Mouse (Mus musculus) adrenal gland, adult (tissue): Measurements from ENCODE around the gene Fam227b.

ENCODE experiments used
- DNase-seq, 2 experiments: peaks; one replicate each; pipeline ENCODE4 v3.0.0; 2022 to 2023; ENCODE audit warnings: low spot score in 1 of 2; ENCODE audit not compliant: inconsistent age in 2 of 2

Fam227b gene

DNA sequence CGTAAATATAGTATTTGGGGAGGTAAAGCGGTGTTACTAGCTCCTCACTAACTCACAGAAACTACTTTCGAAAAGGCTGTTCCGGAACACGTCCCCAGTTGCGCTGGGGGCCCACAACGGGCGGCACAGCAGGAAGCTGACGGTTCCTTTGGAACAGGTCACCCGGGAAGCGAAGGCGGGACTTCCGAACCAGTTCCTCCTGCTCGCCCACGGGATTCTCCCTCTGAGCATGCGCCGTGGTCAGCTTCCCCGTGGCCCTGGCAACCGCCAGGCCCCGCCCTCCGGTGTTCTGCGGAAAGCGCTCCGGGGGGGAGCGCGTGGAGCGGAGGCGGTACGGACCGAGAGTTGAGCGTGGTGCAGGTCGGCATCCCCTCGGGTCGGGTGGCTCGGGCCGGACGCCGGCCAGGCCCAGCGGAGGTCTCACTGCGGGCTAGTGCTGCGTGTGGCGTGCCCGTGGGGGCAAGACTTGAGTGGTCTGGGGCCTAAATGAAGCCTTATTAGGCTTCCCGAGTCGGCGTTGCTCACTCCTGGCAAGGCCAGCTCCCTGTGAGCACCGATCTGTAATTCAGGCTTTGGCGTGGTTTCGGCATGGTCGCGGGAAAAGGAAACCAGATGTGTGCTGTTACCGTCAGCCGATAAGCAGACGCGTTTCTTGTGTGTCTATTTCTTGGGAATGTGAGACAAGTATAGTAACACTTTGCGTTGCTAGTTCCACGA, at the start of gene Fam227b, which contains the start of gene Dtwd1:
Fam227b (minus strand) TSS at position 150 of the 717 bp plus-strand sequence.
Dtwd1 (plus strand) TSS at position 287 of the 717 bp plus-strand sequence.
- peak; percentile 99 for DNase-seq

GRCm38 (mm10) chr2:126198971-126199370, 47.2 kb upstream of the Fam227b start:
- DNase-seq, result no peak

GRCm38 (mm10) chr2:126195631-126196356, 44.0 kb upstream of the Fam227b start:
- no peak for DNase-seq

GRCm38 (mm10) chr2:126192129-126192528, 40.3 kb upstream of the Fam227b start:
- no peak for DNase-seq

DNA sequence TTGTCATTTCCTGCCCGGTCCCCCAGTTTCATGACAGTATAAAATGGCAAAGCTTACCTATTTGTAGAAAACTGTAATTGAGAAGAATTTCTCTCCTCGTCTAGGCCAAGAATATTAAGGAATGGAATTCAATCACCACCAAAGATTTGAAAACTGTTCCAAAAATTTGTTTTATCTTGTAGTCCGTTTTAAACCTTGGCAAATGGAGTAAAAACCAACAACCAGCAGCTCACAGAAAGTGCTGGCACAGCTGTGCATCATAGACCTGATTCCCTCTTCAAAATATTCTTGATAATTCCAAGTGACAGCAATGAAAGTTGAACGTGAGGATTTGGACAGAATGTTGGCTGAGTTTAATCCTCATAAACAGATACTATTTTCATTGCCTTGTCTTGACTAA, 39.5 kb upstream of the Fam227b start:
- DNase-seq, result no peak

GRCm38 (mm10) chr2:126171427-126171826, 19.6 kb upstream of the Fam227b start:
- no peak for DNase-seq

DNA sequence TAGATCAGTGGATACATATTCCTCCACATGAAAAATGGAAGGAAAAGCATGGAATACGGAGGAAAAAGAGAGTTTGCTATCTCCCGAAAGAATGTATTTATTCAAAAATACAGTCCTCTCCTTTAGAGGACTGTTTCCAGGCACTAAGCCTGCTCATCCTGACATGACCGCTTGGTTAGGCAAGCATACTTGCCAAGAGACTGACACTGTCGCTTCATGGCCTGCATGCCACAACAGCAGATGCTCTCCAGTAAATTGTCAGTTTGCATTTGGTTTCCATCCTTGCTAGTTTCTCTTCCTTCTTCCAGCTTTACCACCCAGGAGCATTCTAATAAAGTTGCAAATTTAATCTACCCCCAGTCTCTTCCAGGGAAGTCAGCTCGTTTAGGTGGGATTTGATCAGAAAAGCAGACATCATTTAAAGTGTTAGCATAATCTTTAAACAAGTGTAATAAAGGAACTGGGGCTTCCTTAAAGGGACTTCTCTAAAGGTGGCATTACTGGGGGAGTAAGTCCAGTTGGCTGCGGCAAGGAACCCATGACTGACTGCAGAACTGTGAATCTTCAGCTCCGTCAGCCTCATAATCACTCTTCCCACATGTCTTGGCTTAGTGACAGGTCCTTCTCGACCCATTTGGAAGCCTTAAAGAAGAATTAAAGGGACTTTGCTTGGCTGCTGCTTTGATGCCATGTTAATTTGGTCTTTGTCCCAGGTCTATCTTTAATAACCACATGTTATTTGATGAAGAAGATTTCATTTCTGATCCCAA, 15.2 kb upstream of the Fam227b start:
- no peak for DNase-seq

GRCm38 (mm10) chr2:126166335-126166734, 14.5 kb upstream of the Fam227b start:
- no peak for DNase-seq

DNA sequence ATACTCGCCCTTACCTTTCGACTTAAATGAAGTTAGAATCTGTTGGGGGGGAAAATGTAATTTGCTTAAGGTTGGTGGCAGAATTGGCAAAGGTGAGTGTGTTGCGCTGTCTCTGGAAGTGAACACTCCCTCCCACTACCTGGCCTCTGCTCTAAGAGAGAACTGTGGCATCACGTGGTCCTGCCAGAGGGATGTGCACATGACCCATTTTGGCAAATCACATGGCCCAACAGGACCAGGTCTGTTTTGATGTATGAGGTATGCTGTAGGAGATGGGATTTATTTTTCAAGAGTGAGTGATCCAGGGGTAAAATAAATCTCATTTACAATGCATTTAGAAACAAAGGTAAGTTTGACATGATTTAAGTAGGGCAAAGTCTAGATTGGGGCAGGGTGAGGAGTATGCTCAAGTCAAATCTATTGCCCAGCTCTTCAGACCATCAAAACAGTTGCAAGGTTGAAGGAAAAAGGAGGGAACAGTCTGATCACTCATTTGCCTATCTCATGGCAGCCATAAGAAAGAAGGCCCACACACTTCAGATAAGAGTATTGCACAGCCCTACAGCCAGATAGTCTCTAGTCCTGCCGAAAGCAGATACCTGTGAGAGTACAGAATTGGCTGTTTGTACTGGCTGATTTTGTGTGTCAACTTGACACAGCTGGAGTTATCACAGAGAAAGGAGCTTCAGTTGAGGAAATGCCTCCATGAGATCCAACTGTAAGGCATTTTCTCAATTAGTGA, 13.6 kb upstream of the Fam227b start:
- no peak for DNase-seq

DNA sequence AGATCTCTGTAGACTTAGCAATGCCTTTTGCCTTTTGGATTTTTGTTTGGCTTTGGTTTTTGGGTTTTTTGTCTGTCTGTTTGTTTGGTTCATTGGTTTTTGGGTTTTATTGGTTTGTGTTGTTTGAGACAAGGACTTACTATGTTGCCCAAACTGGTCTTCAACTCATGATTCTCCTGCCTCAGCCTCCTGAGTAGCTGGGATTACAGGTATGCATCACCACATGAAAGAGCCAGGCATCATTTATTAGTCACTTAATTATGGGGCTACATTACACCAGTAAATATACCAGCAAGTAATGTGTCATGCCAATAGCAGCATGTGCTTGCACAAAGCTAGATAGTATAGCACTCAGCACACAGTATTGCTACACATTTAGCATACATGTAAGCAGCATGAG, 4.1 kb downstream of the Fam227b start:
- DNase-seq, result no peak

- DNase-seq, result no peak
Measured at GRCm38 (mm10) chr2:126094616-126095015, 57.2 kb downstream of the Fam227b start.

- DNase-seq, result no peak
Measured at GRCm38 (mm10) chr2:126090432-126090831, 61.4 kb downstream of the Fam227b start.

- DNase-seq, result no peak
Measured at GRCm38 (mm10) chr2:126086187-126086586, 65.6 kb downstream of the Fam227b start.

- DNase-seq, result no peak
Measured at GRCm38 (mm10) chr2:126084326-126084725, 67.5 kb downstream of the Fam227b start.

DNA sequence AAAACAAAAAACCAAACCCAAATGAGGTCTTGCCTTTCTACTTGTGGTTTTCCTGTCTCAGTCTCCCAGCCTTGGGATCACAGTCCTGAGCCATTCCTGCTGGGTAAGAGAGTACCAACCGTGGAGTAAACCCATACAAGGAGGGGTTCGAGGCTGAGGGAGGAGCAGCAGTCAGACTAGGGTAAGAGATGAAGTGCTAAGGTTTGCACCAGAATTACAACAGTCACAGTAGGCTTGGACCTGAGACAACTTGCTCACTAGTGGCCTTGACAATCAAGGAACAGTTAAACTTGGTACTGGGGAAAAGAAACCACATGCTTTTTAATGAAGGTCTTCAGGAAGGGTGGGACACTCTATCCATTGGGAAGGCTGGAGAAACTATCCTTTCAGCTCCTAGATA, 72.7 kb downstream of the Fam227b start:
- peak in 1 of 2 experiments; percentile 57 for DNase-seq

GRCm38 (mm10) chr2:126076506-126076905, 75.3 kb downstream of the Fam227b start:
- DNase-seq, result no peak

- DNase-seq, result no peak
Measured at GRCm38 (mm10) chr2:126073744-126074143, 78.1 kb downstream of the Fam227b start.

- no peak for DNase-seq
Measured at GRCm38 (mm10) chr2:126069740-126070139, 82.1 kb downstream of the Fam227b start.

GRCm38 (mm10) chr2:126065303-126065856, 86.4 kb downstream of the Fam227b start:
- DNase-seq, result no peak

- no peak for DNase-seq
Measured at GRCm38 (mm10) chr2:126064814-126065213, 87.0 kb downstream of the Fam227b start.

DNA sequence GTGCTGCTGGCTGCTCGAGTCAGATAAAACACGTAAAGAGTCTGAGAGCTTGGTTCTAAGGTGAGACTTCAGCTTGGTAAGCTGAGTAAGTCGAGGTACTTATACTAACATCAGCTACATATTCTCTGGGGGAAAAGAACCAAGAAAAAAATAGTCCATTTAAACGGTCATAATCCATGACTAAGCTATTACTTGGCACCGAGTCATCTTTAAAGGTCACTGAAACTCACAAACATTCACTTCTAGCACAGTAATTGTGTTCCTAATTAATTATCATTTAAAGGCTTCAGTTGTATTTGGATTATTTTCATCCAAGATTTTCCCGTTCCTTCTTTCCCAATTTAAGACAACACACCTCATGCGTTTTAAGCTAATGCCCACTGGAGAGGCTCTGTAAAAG, 88.9 kb downstream of the Fam227b start:
- peak in 1 of 2 experiments; percentile 70 for DNase-seq
